Mouse (Mus musculus) myocyte (in vitro differentiated cells): ENCODE measurements around the gene Rgs3. TPM values are rescaled to one million over a fixed set of nuclear protein-coding genes. Genes with fewer than 3 reads are reported as not detected.

Source experiments
- H3K27me3 ChIP-seq: one replicate; pipeline ENCODE4 v1.6.1; 2011; ENCODE audit not compliant: control insufficient read depth, insufficient read depth, insufficient read length
- H3K36me3 ChIP-seq: one replicate; pipeline ENCODE4 v1.6.1; 2011; ENCODE audit not compliant: control insufficient read depth, insufficient read depth
- H3K4me2 ChIP-seq: one replicate; pipeline ENCODE4 v1.6.1; 2011; ENCODE audit warnings: low read depth, control low read depth
- H3K4me3 ChIP-seq: one replicate; pipeline ENCODE4 v1.5.1; 2011; ENCODE audit warnings: mild to moderate bottlenecking, control low read depth, moderate library complexity
- H3K79me2 ChIP-seq: one replicate; pipeline ENCODE4 v1.6.1; 2011; ENCODE audit not compliant: control insufficient read depth, insufficient read depth
- H3ac ChIP-seq: one replicate; pipeline ENCODE4 v1.6.1; 2011; ENCODE audit not compliant: control insufficient read depth, insufficient read length
- CEBPB ChIP-seq: IDR thresholded peaks from 2 replicates; pipeline ENCODE4 v1.6.1; 2011; ENCODE audit warnings: mild to moderate bottlenecking, moderate library complexity; ENCODE audit not compliant: poor library complexity, insufficient read depth, severe bottlenecking
- E2F4 ChIP-seq: IDR thresholded peaks from one replicate; pipeline ENCODE4 v1.6.1; 2011; ENCODE audit warnings: mild to moderate bottlenecking, control low read depth, moderate library complexity; ENCODE audit not compliant: insufficient read depth
- MAX ChIP-seq: IDR thresholded peaks from one replicate; pipeline ENCODE4 v1.6.1; 2011; ENCODE audit warnings: low read depth, mild to moderate bottlenecking, control low read depth
- MYOD1 ChIP-seq, 3 experiments: IDR thresholded peaks; one replicate each; pipeline ENCODE4 v1.6.1; 2011; ENCODE audit warnings: control low read depth in 2 of 3, low read depth in 2 of 3, mild to moderate bottlenecking in 2 of 3, moderate library complexity in 1 of 3; ENCODE audit not compliant: insufficient read length in 2 of 3, control insufficient read depth in 1 of 3
- MYOG ChIP-seq, 3 experiments: IDR thresholded peaks; one replicate each; pipeline ENCODE4 v1.6.1; 2011; ENCODE audit warnings: control low read depth in 2 of 3, low read depth in 2 of 3, mild to moderate bottlenecking in 2 of 3; ENCODE audit not compliant: insufficient read length in 2 of 3, control insufficient read depth in 1 of 3, insufficient read depth in 1 of 3
- POLR2A ChIP-seq: IDR thresholded peaks from one replicate; pipeline ENCODE4 v1.6.1; 2011; ENCODE audit warnings: low read depth, mild to moderate bottlenecking, control low read depth, moderate library complexity; ENCODE audit not compliant: insufficient read length
- POLR2AphosphoS2 ChIP-seq: IDR thresholded peaks from one replicate; pipeline ENCODE4 v1.6.1; 2011; ENCODE audit warnings: low read depth, control low read depth; ENCODE audit not compliant: insufficient read length
- REST ChIP-seq: IDR thresholded peaks from one replicate; pipeline ENCODE4 v1.6.1; 2011; ENCODE audit warnings: mild to moderate bottlenecking, control low read depth, moderate library complexity; ENCODE audit not compliant: insufficient read depth, insufficient read length
- SRF ChIP-seq: IDR thresholded peaks from one replicate; pipeline ENCODE4 v1.6.1; 2011; ENCODE audit warnings: low read depth; ENCODE audit not compliant: control insufficient read depth, insufficient read length
- TCF12 ChIP-seq: IDR thresholded peaks from one replicate; pipeline ENCODE4 v1.6.1; 2011; ENCODE audit warnings: mild to moderate bottlenecking, control low read depth; ENCODE audit not compliant: poor library complexity, insufficient read depth, severe bottlenecking
- TCF3 ChIP-seq: IDR thresholded peaks from one replicate; pipeline ENCODE4 v1.6.1; 2011; ENCODE audit warnings: low read depth, control low read depth; ENCODE audit not compliant: insufficient read length
- USF1 ChIP-seq: IDR thresholded peaks from one replicate; pipeline ENCODE4 v1.6.1; 2011; ENCODE audit warnings: low read depth, mild to moderate bottlenecking, control low read depth, moderate library complexity
- polyA plus RNA-seq: library from polyadenylated mRNA; unstranded; fragments of >200 nt; fragmentation: generic; extraction: Trizol; gene quantifications from one replicate; pipeline ENCODE4 v1.2.1, GENCODE M21; 2012; ENCODE audit warnings: missing spikeins

Gene Rgs3
- polyA plus RNA-seq, 1 experiment: 40.4 TPM

- H3ac ChIP-seq: no peak overlapping the region
- H3K36me3 ChIP-seq: no peaks in the 10 kb centered on the region
- no peak overlapping the region for H3K4me2 ChIP-seq
- TF ChIP-seq MYOG (IDR thresholded peaks at IDR 0.05; ENCODE audit: control insufficient read depth in 1 of 3, insufficient read depth in 1 of 3, insufficient read length in 2 of 3, low read depth in 2 of 3): no peak
- no peak for TF ChIP-seq TCF3
- no peak for TF ChIP-seq POLR2A
- TF ChIP-seq MAX: no peak
- no peaks in the 10 kb centered on the region for H3K79me2 ChIP-seq
- no peak overlapping the region for H3K4me3 ChIP-seq
- no peaks in the 10 kb centered on the region for H3K27me3 ChIP-seq
These were observed 134.2 kb downstream of the Rgs3 start for GRCm38 (mm10) chr4:62693839-62694238.

- Histone ChIP-seq H3ac (no peak overlapping the region), H3K36me3 (no peaks in the 10 kb centered on the region), H3K4me2 (no peak overlapping the region), H3K27me3 (no peaks in the 10 kb centered on the region), H3K4me3 (no peak overlapping the region), H3K79me2 (peaks cover 4% of the 10 kb centered on the region)
- TF ChIP-seq CEBPB (no peak), MYOG (IDR thresholded peaks at IDR 0.05; ENCODE audit: control insufficient read depth in 1 of 3, insufficient read depth in 1 of 3, insufficient read length in 2 of 3, low read depth in 2 of 3) (no peak), TCF3 (no peak), E2F4 (no peak), REST (no peak)
These were observed 135.2 kb downstream of the Rgs3 start for GRCm38 (mm10) chr4:62694703-62695439.

- Histone ChIP-seq H3K4me3 (no peak overlapping the region), H3ac (no peak overlapping the region), H3K36me3 (no peaks in the 10 kb centered on the region), H3K79me2 (peaks cover 10% of the 10 kb centered on the region), H3K27me3 (no peaks in the 10 kb centered on the region), H3K4me2 (no peak overlapping the region)
- TF ChIP-seq MYOG (IDR thresholded peaks at IDR 0.05; ENCODE audit: control insufficient read depth in 1 of 3, insufficient read depth in 1 of 3, insufficient read length in 2 of 3, low read depth in 2 of 3) (no peak), MYOD1 (IDR thresholded peaks at IDR 0.05; ENCODE audit: control insufficient read depth in 1 of 3, insufficient read length in 2 of 3, low read depth in 2 of 3) (no peak), CEBPB (no peak), MAX (no peak), REST (no peak), E2F4 (no peak), TCF3 (no peak), POLR2AphosphoS2 (no peak)
These were observed 135.9 kb downstream of the Rgs3 start for GRCm38 (mm10) chr4:62695523-62695922.

- Histone ChIP-seq H3K36me3 (peaks cover 1% of the 10 kb centered on the region), H3K4me2 (no peak overlapping the region), H3K4me3 (no peak overlapping the region), H3K27me3 (no peaks in the 10 kb centered on the region), H3K79me2 (peaks cover 15% of the 10 kb centered on the region), H3ac (no peak overlapping the region)
- TF ChIP-seq REST (no peak), USF1 (no peak), CEBPB (no peak), MYOG (IDR thresholded peaks at IDR 0.05; ENCODE audit: control insufficient read depth in 1 of 3, insufficient read depth in 1 of 3, insufficient read length in 2 of 3, low read depth in 2 of 3) (no peak), POLR2AphosphoS2 (no peak), MYOD1 (IDR thresholded peaks at IDR 0.05; ENCODE audit: control insufficient read depth in 1 of 3, insufficient read length in 2 of 3, low read depth in 2 of 3) (no peak), TCF3 (no peak), POLR2A (no peak), SRF (no peak), E2F4 (no peak), MAX (no peak), TCF12 (no peak)
These were observed 136.3 kb downstream of the Rgs3 start for GRCm38 (mm10) chr4:62695946-62696345.

GRCm38 (mm10) chr4:62696699-62697404 is 137.2 kb downstream of the Rgs3 start:
- H3K4me3 ChIP-seq: no peak overlapping the region
- no peak overlapping the region for H3ac ChIP-seq
- peaks cover 24% of the 10 kb centered on the region for H3K79me2 ChIP-seq
- H3K27me3 ChIP-seq: no peaks in the 10 kb centered on the region
- H3K4me2 ChIP-seq: no peak overlapping the region
- TF ChIP-seq POLR2AphosphoS2: no peak
- no peak for TF ChIP-seq POLR2A
- TF ChIP-seq SRF: no peak
- peaks cover 8% of the 10 kb centered on the region for H3K36me3 ChIP-seq
